Mouse (Mus musculus): ENCODE results near the gene Tysnd1.

Gene Tysnd1

GRCm38 (mm10) chr10:61680015-61680913, 15.1 kb upstream of the Tysnd1 start, which contains the start of gene Sar1a:
Gene Sar1a, plus strand, starts transcription at chr10:61680299.
- in situ Hi-C loops (cut with MboI, MseI) = loop anchor here (25.0 kb wide), 1 partner anchor 807 kb away; the partner anchor contains the start of gene Vps26a

GRCm38 (mm10) chr10:61689405-61689804, 5.9 kb upstream of the Tysnd1 start:
- in situ Hi-C loops (cut with MboI, MseI) = loop anchor here (25.0 kb wide), 1 partner anchor 798 kb away; the partner anchor contains the start of gene Vps26a

GRCm38 (mm10) chr10:61693563-61693962, 1.8 kb upstream of the Tysnd1 start:
- in situ Hi-C loops (cut with MboI, MseI) = loop anchor here (25.0 kb wide), 1 partner anchor 794 kb away; the partner anchor contains the start of gene Vps26a

- in situ Hi-C loops (cut with MboI, MseI) = loop anchor here (25.0 kb wide), 1 partner anchor 791 kb away; the partner anchor contains the start of gene Vps26a
These were observed 617 bp downstream of the Tysnd1 start for GRCm38 (mm10) chr10:61695703-61696559.

GRCm38 (mm10) chr10:61696560-61696823, 1.2 kb downstream of the Tysnd1 start:
- in situ Hi-C loops (cut with MboI, MseI) = loop anchor here (25.0 kb wide), 1 partner anchor 791 kb away; the partner anchor contains the start of gene Vps26a

- in situ Hi-C loops (cut with MboI, MseI) = loop anchor here (25.0 kb wide), 1 partner anchor 790 kb away; the partner anchor contains the start of gene Vps26a
These were observed 1.7 kb downstream of the Tysnd1 start for GRCm38 (mm10) chr10:61697028-61697427.

- in situ Hi-C loops (cut with MboI, MseI) = no loop called here
These were observed 9.3 kb downstream of the Tysnd1 start for GRCm38 (mm10) chr10:61704663-61705062.

- in situ Hi-C loops (cut with MboI, MseI) = no loop called here
These were observed 11.4 kb downstream of the Tysnd1 start for GRCm38 (mm10) chr10:61706412-61707375.

GRCm38 (mm10) chr10:61713601-61714000, 18.3 kb downstream of the Tysnd1 start:
- in situ Hi-C loops (cut with MboI, MseI) = no loop called here

- in situ Hi-C loops (cut with MboI, MseI) = no loop called here
These were observed 18.8 kb downstream of the Tysnd1 start for GRCm38 (mm10) chr10:61714146-61714545.

- in situ Hi-C loops (cut with MboI, MseI) = no loop called here
These were observed 19.6 kb downstream of the Tysnd1 start, which contains the start of gene Aifm2 for GRCm38 (mm10) chr10:61714771-61715461. Gene Aifm2, plus strand, starts transcription at chr10:61715263.

GRCm38 (mm10) chr10:61715462-61715837, 20.1 kb downstream of the Tysnd1 start:
- in situ Hi-C loops (cut with MboI, MseI) = no loop called here

- in situ Hi-C loops (cut with MboI, MseI) = no loop called here
These were observed 20.9 kb downstream of the Tysnd1 start for GRCm38 (mm10) chr10:61715996-61716864.

- in situ Hi-C loops (cut with MboI, MseI) = no loop called here
These were observed 22.3 kb downstream of the Tysnd1 start for GRCm38 (mm10) chr10:61717406-61718296.

GRCm38 (mm10) chr10:61720331-61720730, 25.0 kb downstream of the Tysnd1 start:
- in situ Hi-C loops (cut with MboI, MseI) = no loop called here

GRCm38 (mm10) chr10:61722215-61722614, 26.9 kb downstream of the Tysnd1 start:
- in situ Hi-C loops (cut with MboI, MseI) = no loop called here

- in situ Hi-C loops (cut with MboI, MseI) = no loop called here
These were observed 28.0 kb downstream of the Tysnd1 start for GRCm38 (mm10) chr10:61723271-61723670.

- in situ Hi-C loops (cut with MboI, MseI) = no loop called here
These were observed 33.9 kb downstream of the Tysnd1 start for GRCm38 (mm10) chr10:61729181-61729580.

Measured in T-helper 1 cell (primary cell).